Mouse (Mus musculus) CH12.LX (cell line): ENCODE measurements around the gene Nckap1l.

ENCODE experiments used
- CTCF ChIP-seq, 2 experiments: IDR thresholded peaks in 1 of 2; conservative IDR thresholded peaks in 1 of 2; 2 replicates each; pipeline ENCODE4 v1.5.1; 2011 to 2012; ENCODE audit warnings: low read depth in 2 of 2, low read length in 2 of 2, improper control_type of control experiment in 1 of 2, inconsistent platforms in 1 of 2, mild to moderate bottlenecking in 1 of 2, moderate library complexity in 1 of 2
- MYC ChIP-seq: IDR thresholded peaks from 2 replicates; pipeline ENCODE4 v1.6.1; 2011; ENCODE audit warnings: low read depth, mild to moderate bottlenecking, improper control_type of control experiment, low read length
- POLR2A ChIP-seq: IDR thresholded peaks from 2 replicates; pipeline ENCODE4 v1.6.1; 2011; ENCODE audit warnings: low read depth, mild to moderate bottlenecking, improper control_type of control experiment, low read length
- RAD21 ChIP-seq: IDR thresholded peaks from 2 replicates; pipeline ENCODE4 v1.6.1; 2011; ENCODE audit warnings: low read depth, mild to moderate bottlenecking, low read length, improper control_type of control experiment, moderate library complexity

DNA sequence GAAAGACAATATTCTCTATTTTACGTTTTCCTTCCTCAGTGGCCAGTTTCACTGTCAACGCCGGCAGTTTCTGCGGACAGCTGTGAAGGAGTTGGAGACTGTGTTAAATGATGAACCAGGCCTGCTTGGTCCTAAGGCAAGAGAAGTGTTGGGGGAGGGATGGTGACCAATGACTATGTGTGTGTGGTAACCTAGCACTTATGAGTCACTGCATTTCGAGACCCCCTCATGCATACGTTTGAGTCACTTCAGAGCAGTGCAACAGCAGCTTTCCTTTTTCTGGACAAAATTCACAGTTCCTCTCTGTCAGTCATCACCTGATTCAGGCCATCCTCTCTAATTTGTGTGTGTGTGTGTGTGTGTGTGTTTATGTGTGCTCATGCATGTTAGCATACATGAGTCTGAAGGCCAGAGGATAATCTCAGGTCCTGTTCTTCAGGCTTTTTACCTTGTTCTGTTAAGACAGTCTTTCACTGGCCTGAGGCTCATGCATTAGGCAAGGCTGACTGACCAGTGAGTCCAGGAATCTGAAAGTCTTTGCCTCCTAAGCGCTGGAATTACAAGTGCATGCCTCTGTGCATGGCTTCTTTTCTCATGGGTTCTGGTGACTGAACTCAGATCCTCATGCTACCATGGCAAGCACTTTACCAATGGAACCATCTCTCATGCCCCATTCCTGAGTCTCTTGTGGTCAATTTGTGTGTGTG lies 18.0 kb downstream of the Nckap1l start:
- TF ChIP-seq CTCF (conservative IDR thresholded peaks at IDR 0.05 in 1 of 2, IDR thresholded peaks at IDR 0.05 in 1 of 2; ENCODE audit: low read depth in 2 of 2, low read length in 2 of 2): no peak
- TF ChIP-seq MYC: no peak
- TF ChIP-seq RAD21: no peak
- no peak for TF ChIP-seq POLR2A
